Mouse (Mus musculus): ENCODE data around the gene Wnk2. TPM values are rescaled to one million over a fixed set of nuclear protein-coding genes. Genes with fewer than 3 reads are reported as not detected.

Gene Wnk2
- polyA plus RNA-seq, 1 experiment: not detected

GRCm38 (mm10) chr13:49189970-49190870 is 42.4 kb upstream of the Wnk2 start:
- Histone ChIP-seq H3K4me3 (replicated peaks) (no peak overlapping the region), H3K36me3 (ENCODE audit: control insufficient read depth) (peaks cover 11% of the 10 kb centered on the region), H3K27me3 (ENCODE audit: control insufficient read depth) (no peaks in the 10 kb centered on the region), H3K9me3 (ENCODE audit: control insufficient read depth, low read length) (no peaks in the 10 kb centered on the region), H3K4me1 (ENCODE audit: control insufficient read depth) (peaks cover 40% of the 10 kb centered on the region)
- TF ChIP-seq TAL1 (IDR thresholded peaks at IDR 0.05; ENCODE audit: low read length): no peak
- no peak for TF ChIP-seq GATA1 (IDR thresholded peaks at IDR 0.05; ENCODE audit: low read length)

- no peak for TF ChIP-seq TAL1 (IDR thresholded peaks at IDR 0.05; ENCODE audit: low read length)
- no peak for TF ChIP-seq GATA1 (IDR thresholded peaks at IDR 0.05; ENCODE audit: low read length)
- H3K9me3 ChIP-seq (ENCODE audit: control insufficient read depth, low read length): no peaks in the 10 kb centered on the region
- H3K27me3 ChIP-seq (ENCODE audit: control insufficient read depth): no peaks in the 10 kb centered on the region
- no peak overlapping the region for H3K4me3 ChIP-seq (replicated peaks)
- H3K4me1 ChIP-seq (ENCODE audit: control insufficient read depth): peaks cover 40% of the 10 kb centered on the region
- peaks cover 4% of the 10 kb centered on the region for H3K36me3 ChIP-seq (ENCODE audit: control insufficient read depth)
Observed at GRCm38 (mm10) chr13:49188966-49189360, 41.1 kb upstream of the Wnk2 start.

- Histone ChIP-seq H3K9me3 (ENCODE audit: control insufficient read depth, low read length) (no peaks in the 10 kb centered on the region), H3K36me3 (ENCODE audit: control insufficient read depth) (no peaks in the 10 kb centered on the region; the same call in 1 of the 2 replicates), H3K27me3 (ENCODE audit: control insufficient read depth) (no peaks in the 10 kb centered on the region), H3K4me1 (ENCODE audit: control insufficient read depth) (peaks cover 40% of the 10 kb centered on the region), H3K4me3 (replicated peaks) (peak overlapping the region; percentile 71)
- TF ChIP-seq TAL1 (IDR thresholded peaks at IDR 0.05; ENCODE audit: low read length): no peak
- no peak for TF ChIP-seq GATA1 (IDR thresholded peaks at IDR 0.05; ENCODE audit: low read length)
Observed at GRCm38 (mm10) chr13:49188219-49188965, 40.6 kb upstream of the Wnk2 start.

GRCm38 (mm10) chr13:49187288-49188218 is 39.7 kb upstream of the Wnk2 start, which contains the start of gene Ninj1:
TSS of gene Ninj1 (plus strand) at chr13:49187485.
- Histone ChIP-seq H3K4me1 (ENCODE audit: control insufficient read depth) (peaks cover 40% of the 10 kb centered on the region), H3K27me3 (ENCODE audit: control insufficient read depth) (no peaks in the 10 kb centered on the region), H3K4me3 (replicated peaks) (peak within 1 kb of the TSS; percentile 71), H3K9me3 (ENCODE audit: control insufficient read depth, low read length) (no peaks in the 10 kb centered on the region), H3K36me3 (ENCODE audit: control insufficient read depth) (no peaks in the 10 kb centered on the region)
- TF ChIP-seq GATA1 (IDR thresholded peaks at IDR 0.05; ENCODE audit: low read length) (peak; percentile 43; the same call in 1 of the 2 replicates), TAL1 (IDR thresholded peaks at IDR 0.05; ENCODE audit: low read length) (no peak)

- Histone ChIP-seq H3K4me3 (replicated peaks) (peak overlapping the region; percentile 71), H3K4me1 (ENCODE audit: control insufficient read depth) (peaks cover 40% of the 10 kb centered on the region), H3K36me3 (ENCODE audit: control insufficient read depth) (no peaks in the 10 kb centered on the region), H3K9me3 (ENCODE audit: control insufficient read depth, low read length) (no peaks in the 10 kb centered on the region), H3K27me3 (ENCODE audit: control insufficient read depth) (no peaks in the 10 kb centered on the region)
- TF ChIP-seq GATA1 (IDR thresholded peaks at IDR 0.05; ENCODE audit: low read length) (no peak), TAL1 (IDR thresholded peaks at IDR 0.05; ENCODE audit: low read length) (no peak)
Observed at GRCm38 (mm10) chr13:49186798-49187287, 39.0 kb upstream of the Wnk2 start.

GRCm38 (mm10) chr13:49183646-49184045 is 35.8 kb upstream of the Wnk2 start:
- H3K9me3 ChIP-seq (ENCODE audit: control insufficient read depth, low read length): no peaks in the 10 kb centered on the region

GRCm38 (mm10) chr13:49183161-49183560 is 35.3 kb upstream of the Wnk2 start:
- TF ChIP-seq GATA1 (IDR thresholded peaks at IDR 0.05; ENCODE audit: low read length): no peak
- TF ChIP-seq TAL1 (IDR thresholded peaks at IDR 0.05; ENCODE audit: low read length): no peak
- Histone ChIP-seq H3K9me3 (ENCODE audit: control insufficient read depth, low read length) (no peaks in the 10 kb centered on the region), H3K4me1 (ENCODE audit: control insufficient read depth) (peaks cover 17% of the 10 kb centered on the region), H3K36me3 (ENCODE audit: control insufficient read depth) (no peaks in the 10 kb centered on the region), H3K4me3 (replicated peaks) (no peak overlapping the region), H3K27me3 (ENCODE audit: control insufficient read depth) (no peaks in the 10 kb centered on the region)

More at GRCm38 (mm10) chr13:49183646-49184045, 35.8 kb upstream of the Wnk2 start:
- Histone ChIP-seq H3K4me1 (ENCODE audit: control insufficient read depth) (peaks cover 22% of the 10 kb centered on the region), H3K27me3 (ENCODE audit: control insufficient read depth) (no peaks in the 10 kb centered on the region), H3K4me3 (replicated peaks) (no peak overlapping the region), H3K36me3 (ENCODE audit: control insufficient read depth) (no peaks in the 10 kb centered on the region)
- TF ChIP-seq TAL1 (IDR thresholded peaks at IDR 0.05; ENCODE audit: low read length): no peak

- Histone ChIP-seq H3K27me3 (ENCODE audit: control insufficient read depth) (no peaks in the 10 kb centered on the region), H3K9me3 (ENCODE audit: control insufficient read depth, low read length) (no peaks in the 10 kb centered on the region), H3K4me3 (replicated peaks) (no peak overlapping the region), H3K36me3 (ENCODE audit: control insufficient read depth) (no peaks in the 10 kb centered on the region), H3K4me1 (ENCODE audit: control insufficient read depth) (peaks cover 1% of the 10 kb centered on the region)
- TF ChIP-seq TAL1 (IDR thresholded peaks at IDR 0.05; ENCODE audit: low read length) (no peak), GATA1 (IDR thresholded peaks at IDR 0.05; ENCODE audit: low read length) (no peak)
Observed at GRCm38 (mm10) chr13:49181411-49181984, 33.7 kb upstream of the Wnk2 start.
